Mouse (Mus musculus): Measurements from ENCODE around the gene Dmkn.

- TF ChIP-seq CTCF (IDR thresholded peaks at IDR 0.05; ENCODE audit: control insufficient read depth, insufficient read depth, low read length) (no peak), POLR2A (IDR thresholded peaks at IDR 0.05; ENCODE audit: borderline replicate concordance, control insufficient read depth, low read depth, low read length) (no peak)
These were observed 42.3 kb upstream of the Dmkn start for GRCm38 (mm10) chr7:30721286-30721685.
